Mouse (Mus musculus): ENCODE data around the gene Gp1ba.
A peak's percentile ranks its signal among the peaks of the same experiment; 100 is the strongest.

The Gp1ba gene

DNA sequence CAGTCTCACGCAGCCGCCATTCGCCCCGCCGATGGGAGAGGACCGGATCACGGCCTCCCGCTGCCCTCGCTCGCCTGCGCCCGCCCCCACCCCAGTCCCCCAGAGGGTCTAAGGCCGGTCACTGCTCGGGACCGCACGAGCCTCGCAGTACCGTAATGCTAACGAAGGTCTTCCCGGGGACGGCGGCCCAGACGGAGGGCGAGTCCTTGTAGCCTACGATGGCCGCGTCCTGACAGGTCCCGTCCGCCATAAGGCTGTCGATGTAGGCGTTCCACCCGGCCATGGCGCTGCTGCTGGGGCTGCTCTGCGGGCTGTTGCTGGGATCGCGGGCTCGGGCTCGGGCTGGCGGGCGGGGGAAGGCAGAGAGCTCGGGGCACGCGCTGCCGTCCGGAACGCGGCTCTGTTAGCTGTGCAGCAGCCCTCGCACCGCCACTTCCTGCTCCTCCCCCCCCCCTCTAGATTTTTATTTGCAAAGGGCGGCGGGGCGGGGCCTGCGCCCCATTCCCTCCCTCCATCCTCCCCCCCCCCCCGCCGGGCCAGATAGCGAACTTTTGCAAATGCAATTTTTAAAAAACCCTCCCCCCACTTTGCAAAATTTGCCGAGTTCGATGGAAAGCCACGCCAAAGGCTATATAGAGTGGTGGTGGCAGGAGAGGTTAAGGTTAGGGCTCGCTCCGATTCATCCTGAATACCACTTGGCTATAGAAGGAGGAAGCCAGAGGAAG, 15.4 kb downstream of the Gp1ba start, which contains the start of gene Pfn1:
Gene Pfn1 (minus strand): TSS at position 447 of the 725 bp plus-strand sequence.
- DNase-seq: peak; percentile 89

DNA sequence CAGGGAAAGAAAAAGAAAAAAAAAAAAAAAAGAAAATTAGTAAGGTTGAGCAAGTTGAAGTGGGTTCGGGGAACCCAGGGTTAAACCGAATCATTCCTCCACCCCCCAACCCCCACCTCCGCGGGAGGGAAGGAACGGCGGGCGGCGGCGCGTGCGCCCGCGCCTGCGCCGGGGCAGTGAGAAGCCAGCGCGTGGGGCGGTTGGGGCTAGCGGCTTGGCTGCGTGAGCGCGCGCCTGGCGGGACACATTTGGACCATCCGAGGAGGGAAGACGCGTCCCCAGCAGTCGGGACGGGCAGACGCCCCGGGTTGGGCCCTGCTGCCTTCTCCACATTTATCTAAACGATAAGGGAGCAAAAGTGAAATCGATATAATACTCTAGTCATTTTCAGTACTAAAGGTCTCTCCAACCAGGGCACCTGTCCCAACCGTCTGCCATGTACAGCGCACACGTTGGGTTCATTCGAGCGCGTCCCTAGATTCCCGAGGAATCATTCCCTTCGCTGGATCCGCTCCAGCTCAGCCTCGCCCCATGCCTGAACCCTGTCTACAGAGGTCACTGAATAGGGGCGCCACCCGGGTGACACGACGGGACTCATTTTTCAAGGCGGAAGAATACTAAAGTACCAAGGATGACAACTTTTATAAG, 16.1 kb downstream of the Gp1ba start:
- DNase-seq: peak; percentile 84

- DNase-seq: peak; percentile 72
These were observed 16.9 kb downstream of the Gp1ba start for GRCm38 (mm10) chr11:70655571-70656455.

DNA sequence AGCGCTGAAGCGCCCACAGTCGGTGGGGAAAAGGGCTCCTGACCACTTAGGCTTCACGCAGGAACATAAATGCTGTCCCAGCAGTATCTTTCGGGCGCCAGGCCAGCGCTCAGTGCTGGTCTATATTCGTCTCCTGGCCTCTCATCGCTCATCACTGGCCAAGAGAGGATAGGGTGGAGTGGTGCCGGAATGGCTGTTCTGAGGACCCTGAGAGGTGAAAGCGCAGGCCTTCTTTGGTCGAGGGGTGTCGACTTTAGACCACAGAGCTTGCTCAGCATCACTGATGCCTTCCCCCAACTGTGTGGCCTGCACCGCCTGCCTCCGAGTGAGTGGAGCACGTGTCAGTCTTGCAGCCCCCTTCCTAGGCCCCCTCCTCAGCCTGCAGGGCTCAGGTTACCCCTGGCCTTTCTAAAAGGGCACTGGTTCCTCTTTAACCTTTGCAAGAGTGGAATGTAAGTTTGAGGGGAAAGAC, 17.6 kb downstream of the Gp1ba start:
- DNase-seq: peak; percentile 46

DNA sequence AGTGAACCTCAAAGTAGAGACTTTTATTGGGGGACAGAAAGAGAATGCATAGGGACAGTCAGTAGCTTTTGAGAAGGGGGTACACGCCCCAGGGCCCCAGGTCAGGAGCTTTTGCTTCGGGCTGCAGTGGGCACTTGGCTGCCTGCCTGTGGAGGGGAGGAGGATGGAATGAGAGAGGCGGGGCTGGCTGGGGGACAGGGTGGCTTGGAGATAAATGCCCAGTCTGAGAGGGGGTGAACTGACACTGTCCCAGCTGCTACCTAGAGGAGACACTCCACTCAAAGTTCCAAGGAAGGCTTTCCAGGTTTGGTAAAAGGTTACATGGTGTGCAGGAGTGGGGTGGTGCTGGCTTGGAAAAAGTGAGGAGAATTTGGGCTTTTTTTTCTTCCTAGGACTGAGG, 18.0 kb downstream of the Gp1ba start, which contains the start of gene Eno3:
Gene Eno3 (plus strand): TSS at position 239 of the 400 bp plus-strand sequence.
- DNase-seq: peak; percentile 46

- peak; percentile 40 for DNase-seq
These were observed 18.7 kb downstream of the Gp1ba start for GRCm38 (mm10) chr11:70657573-70657972.

DNA sequence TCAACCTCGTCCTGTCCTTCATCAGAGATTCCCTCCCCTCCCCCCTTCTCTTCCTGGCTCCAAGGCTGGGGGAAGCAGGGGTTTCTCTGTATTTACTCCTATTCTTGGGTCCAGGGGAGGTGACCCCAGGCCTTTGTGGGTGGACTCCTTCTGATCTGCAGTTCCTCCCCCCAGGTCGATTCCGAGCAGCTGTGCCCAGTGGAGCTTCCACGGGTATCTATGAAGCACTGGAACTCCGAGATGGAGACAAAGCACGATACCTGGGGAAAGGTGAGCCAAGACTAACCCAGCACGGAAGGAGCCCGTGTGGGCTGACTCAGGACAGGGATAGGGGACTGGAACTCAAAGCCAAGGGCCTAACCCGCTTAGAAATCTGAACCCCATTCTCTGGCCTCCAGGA, 19.1 kb downstream of the Gp1ba start:
- DNase-seq: no peak

- DNase-seq: no peak
These were observed 19.6 kb downstream of the Gp1ba start for GRCm38 (mm10) chr11:70658521-70658920.

DNA sequence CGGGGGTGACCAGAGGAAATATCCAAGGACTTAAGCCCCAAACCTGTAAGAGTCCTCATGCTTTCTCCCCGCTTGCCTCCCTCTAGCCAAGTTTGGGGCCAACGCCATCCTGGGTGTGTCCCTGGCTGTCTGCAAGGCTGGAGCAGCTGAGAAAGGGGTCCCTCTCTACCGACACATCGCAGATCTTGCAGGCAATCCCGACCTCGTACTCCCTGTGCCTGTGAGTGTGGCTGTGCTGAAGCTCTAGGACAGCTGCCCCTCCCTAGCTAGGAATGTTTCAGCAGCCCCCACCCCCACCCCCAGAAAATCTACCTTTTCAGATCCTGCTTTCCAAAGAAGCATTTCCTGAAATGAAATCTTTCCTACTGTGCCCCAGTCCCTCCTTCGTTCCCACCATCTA, 20.0 kb downstream of the Gp1ba start:
- DNase-seq: no peak

DNA sequence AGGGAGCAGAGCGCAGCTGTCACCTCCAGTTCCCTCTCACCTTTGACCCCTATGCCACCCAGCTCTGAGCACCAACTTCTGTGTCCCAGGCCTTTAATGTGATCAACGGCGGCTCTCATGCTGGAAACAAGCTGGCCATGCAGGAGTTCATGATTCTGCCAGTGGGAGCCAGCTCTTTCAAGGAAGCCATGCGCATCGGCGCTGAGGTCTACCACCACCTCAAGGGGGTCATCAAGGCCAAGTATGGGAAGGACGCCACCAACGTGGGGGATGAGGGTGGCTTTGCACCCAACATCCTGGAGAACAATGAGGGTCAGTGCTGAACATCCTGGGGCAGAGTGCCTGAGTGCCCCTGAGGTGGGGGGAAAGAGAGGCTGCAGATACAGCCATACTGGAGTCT, 21.6 kb downstream of the Gp1ba start:
- DNase-seq: no peak

DNA sequence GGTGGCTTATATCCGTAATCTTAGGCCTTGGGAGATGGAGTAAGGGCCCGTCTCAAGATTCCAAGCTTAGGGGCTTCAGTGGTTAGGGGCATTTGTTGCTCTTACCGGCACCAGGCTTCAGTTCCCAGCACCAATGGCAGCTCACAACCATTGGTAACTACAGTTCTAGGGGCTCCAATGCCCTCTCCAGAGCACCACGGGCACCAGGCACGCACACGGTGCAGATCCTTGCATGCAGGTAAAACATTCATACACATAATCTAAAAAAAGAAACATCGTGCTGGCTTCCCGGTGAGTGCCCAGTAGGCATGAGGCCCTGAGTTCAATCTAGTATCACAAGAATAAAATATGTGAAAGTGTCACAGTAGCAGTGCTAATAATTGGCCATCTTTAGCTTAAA, 24.2 kb downstream of the Gp1ba start:
- no peak for DNase-seq

DNA sequence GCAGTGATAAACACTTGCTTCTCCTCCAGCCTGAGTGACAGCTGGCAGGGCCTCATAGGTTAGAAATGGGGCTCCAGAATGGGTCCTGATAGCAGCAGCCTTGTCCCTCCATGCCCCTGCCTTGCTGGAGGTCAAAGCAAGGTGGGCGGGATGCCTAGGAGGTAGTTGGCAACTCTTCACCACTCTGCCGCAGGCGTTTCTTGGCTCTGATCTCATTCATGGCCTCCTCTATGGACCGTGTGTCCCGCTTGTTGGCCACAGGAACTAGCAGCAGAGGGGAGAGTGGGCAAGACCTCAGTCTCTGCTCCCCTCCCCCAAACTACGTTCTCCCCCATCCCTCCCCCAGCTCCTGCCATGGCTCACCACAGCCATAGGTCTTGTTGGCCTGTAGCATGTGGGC, 25.0 kb downstream of the Gp1ba start:
- DNase-seq: no peak

DNA sequence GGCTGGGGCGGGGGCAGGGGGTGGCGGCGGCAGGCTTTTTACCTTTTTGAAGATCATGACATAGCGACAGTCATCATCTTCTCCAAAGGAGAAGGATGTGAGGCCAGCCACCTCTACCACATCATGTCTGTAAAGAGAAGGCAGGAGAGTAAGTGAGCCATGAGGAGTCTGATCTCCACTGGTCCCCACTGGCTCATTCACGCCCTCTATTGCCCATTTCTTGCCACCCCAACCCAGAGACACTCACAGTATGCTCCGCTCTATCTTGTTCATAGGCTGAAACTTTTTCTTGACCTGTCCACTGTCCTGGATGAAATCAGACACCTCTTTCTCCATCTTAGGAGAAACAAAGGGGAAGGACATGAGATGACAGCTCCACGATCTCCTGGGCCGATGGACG, 25.8 kb downstream of the Gp1ba start:
- DNase-seq: no peak

DNA sequence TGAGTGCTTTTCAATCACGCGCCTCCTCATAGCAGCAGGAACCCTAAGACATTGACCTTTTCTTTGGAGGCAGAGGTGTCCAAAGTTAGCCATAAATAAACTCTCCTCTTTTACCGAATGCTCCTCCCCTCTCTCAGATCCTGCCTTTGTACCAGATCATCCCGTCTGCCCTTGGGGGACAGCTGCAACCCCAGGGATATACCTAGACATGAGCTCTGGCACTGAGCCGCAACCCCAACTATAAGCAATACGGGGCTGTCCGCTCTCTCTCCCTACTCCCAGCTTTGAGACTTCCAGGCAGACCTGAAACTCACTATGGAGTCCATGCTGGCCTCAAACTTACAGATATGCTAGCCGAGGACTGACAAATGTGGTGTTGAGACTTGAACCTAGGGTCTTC, 27.8 kb downstream of the Gp1ba start:
- DNase-seq: no peak

DNA sequence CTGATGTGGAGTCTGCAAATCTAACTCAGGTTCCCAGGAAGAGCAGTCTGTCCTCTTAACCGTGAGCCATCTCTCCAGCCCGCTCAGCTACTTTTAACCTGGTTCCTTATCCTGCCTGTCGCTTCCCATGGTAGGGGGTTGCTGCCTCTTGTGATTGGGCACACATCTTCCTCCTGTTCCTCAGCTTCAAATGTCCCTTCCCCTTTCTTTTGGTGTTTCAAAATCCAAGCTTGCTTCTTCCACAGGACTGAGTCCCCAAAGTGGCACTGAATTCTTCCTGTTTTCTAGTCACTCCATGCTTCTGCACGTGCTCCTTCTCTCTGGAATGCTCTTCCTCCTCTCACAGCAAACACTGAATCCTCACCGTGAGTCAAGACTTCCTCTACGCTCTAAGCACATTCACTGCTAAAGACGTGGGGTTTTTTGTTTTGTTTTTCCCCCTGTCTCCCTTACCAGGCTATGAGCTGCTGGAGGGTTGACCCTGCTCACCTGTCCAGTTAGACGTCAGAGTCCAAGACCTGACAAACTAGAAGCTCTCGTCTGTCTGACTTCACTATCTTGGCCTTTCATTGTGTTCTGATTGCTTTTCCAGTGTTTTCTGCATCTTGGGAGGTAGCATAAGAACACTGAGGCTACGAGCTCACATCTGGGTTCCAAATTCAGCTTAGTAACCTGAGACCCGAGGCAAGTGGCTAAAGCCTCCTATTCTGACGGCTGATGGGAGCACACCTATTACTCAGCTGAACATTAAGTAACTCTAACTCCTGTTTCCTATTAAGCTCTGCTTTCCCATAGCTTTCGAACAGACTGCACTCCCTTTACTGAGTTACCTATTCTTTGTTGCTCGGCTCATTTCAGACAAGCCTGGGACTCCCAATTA, 28.6 kb downstream of the Gp1ba start:
- DNase-seq: no peak

- peak; percentile 68 for DNase-seq
These were observed 29.4 kb downstream of the Gp1ba start for GRCm38 (mm10) chr11:70668335-70668770.

- peak; percentile 91 for DNase-seq
These were observed 30.0 kb downstream of the Gp1ba start, which contains the start of gene Spag7 for GRCm38 (mm10) chr11:70668771-70669505. Gene Spag7, minus strand, starts transcription at chr11:70669416.

DNA sequence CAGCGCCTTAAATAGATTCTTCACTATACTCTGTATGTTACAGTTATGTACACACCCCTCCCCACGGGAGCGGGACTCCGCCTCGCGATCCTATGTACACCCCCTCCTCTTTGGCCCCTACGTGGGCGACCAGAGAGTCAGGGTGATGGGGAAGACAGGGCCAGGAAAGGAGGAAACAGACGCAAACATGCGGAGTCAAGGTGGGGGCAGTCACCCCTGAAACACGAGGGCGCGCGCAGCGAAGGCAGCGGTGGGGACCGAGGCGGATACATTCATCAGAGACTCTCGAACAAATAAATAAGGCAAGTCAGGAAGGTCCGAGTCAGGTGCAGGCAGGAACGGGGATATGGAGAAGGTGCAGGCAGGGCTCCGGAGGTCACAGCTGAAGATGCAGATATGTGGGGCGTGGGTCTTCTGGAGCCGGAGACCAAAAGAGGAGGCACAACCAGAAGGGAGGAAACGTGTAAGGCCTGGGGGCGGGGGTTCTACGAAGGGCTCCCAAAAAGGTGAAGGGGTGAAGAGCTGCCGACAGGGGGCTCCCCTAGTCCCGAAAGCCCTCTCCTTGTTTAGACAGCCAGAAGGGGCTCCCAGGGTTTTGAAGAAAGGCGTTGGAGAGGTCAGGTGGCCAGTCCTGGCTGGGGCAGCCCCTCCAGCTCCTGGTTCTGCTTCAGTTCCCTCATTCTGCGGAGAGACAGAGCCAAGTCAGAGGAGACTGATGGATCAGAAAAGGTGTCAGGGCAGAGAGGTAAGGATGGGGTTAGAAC, 30.8 kb downstream of the Gp1ba start:
- peak; percentile 94 for DNase-seq

DNA sequence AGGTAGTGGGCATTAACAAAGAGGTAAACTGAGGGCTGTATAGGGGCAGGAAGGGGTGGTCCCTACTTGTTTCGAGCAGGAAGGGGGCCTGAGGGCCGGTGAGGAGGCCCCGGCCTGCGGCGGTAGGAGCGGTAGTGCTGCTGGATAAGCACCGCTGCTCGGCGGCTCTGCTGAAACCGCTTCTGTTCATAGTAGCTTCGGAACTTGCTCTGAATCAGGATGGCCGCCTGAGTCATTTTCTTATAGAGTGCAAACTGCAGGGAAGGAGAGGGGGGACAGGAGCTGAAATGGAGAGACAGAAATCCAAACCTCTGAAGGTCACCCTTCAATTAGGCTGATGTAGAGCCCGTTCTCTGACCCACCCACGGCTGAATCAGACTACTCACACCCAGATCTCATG, 31.6 kb downstream of the Gp1ba start:
- DNase-seq: peak; percentile 36

GRCm38 (mm10) chr11:70671333-70672047, 32.6 kb downstream of the Gp1ba start:
- peak; percentile 7 for DNase-seq

Measured in thymus, postnatal 4 days (tissue).